Mouse (Mus musculus) heart, postnatal 25 days (tissue): ENCODE data around the gene Rabif. TPM values are rescaled to one million over a fixed set of nuclear protein-coding genes. Genes with fewer than 3 reads are reported as not detected.
"Not testable (repeated sequence)": the region's sequence is repeated elsewhere in the genome, so short reads cannot be mapped to it uniquely, and the experiment has no call there.

Source experiments
- DNase-seq: peaks from one replicate; pipeline ENCODE4 v3.0.0; 2022; ENCODE audit warnings: low spot score
- intact Hi-C: fragments of 180-260 bp; cut with DNase I; formaldehyde crosslinking; loops from one replicate; pipeline ENCODE4 v1.15.1; 2025
- total RNA-seq, 2 experiments: library from RNA; stranded (reverse); gene quantifications; 2 replicates each; pipeline ENCODE4 v1.2.3; 2021

The Rabif gene
- total RNA-seq, result 1 to 10 TPM; 8.4 to 8.9 TPM

GRCm38 (mm10) chr1:134494428-134495215, at the start of gene Rabif:
Gene Rabif, plus strand, starts transcription at chr1:134494648.
- intact Hi-C loops, result loop anchor here (2.0 kb wide), 1 partner anchor 62 kb away; no protein-coding TSS in a partner anchor
- DNase-seq, result peak; percentile 98

- intact Hi-C loops, result no loop called here
These were observed 49.0 kb upstream of the Rabif start for GRCm38 (mm10) chr1:134445418-134445817.

GRCm38 (mm10) chr1:134448537-134448936, 45.9 kb upstream of the Rabif start:
- intact Hi-C loops, DNase-seq: not testable (repeated sequence)

More at GRCm38 (mm10) chr1:134445418-134445817, 49.0 kb upstream of the Rabif start:
- DNase-seq, result no peak

- intact Hi-C loops, result loop anchor here (5.0 kb wide), 1 partner anchor 33 kb away; the partner anchor contains the start of gene Adipor1
- no peak for DNase-seq
These were observed 44.2 kb upstream of the Rabif start for GRCm38 (mm10) chr1:134450201-134450600.

DNA sequence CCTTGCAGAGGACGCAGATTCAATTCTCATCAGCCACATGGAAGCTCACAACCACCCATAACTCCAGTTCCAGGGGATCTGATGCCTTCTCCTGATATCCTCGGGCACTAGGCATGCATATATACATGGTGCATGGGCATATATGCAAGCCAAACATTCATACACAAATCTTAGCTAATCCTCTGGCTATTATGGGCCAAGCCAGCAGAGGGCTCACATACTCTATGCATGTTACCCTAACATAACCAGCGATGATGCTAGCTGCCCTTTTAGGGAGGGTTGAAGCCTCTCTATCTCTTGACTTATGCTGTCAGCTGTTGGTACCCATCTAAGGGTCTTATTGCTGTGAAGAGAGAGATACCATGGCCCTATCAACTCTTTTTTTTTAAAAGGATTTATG, 43.5 kb upstream of the Rabif start:
- no peak for DNase-seq
- intact Hi-C loops, result loop anchor here (5.0 kb wide), 1 partner anchor 34 kb away; the partner anchor contains the start of gene Adipor1

- DNase-seq, result peak; percentile 81
- intact Hi-C loops, result loop anchor here (1.0 to 5.0 kb wide), 2 partner anchors 38 to 87 kb away; partner anchors contain the start of gene Adipor1
These were observed 39.3 kb upstream of the Rabif start, which contains the start of gene Klhl12 for GRCm38 (mm10) chr1:134454904-134455824. Gene Klhl12, plus strand, starts transcription at chr1:134455531.

DNA sequence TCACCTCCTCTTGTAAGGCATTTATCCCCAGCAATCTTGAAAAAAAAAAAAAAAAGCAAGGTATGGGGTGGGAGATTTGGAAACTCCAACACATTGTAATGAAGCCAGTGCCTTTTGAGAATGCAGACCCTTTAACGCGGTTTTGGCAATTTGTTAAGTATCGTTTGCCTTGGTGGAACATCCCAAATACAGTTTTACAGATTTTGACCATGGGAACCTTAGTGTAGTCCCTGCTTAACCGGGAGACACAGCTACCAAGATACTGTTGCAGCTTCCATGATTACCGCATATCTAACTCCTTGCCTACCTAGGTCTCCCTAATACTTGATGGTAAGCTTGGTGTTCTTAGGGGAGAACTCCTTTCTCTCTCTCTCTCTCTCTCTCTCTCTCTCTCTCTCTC, 38.4 kb upstream of the Rabif start:
- DNase-seq, result no peak
- intact Hi-C loops, result no loop called here

GRCm38 (mm10) chr1:134458139-134458727, 36.2 kb upstream of the Rabif start:
- DNase-seq, result no peak
- intact Hi-C loops, result no loop called here

GRCm38 (mm10) chr1:134460294-134461284, 33.9 kb upstream of the Rabif start:
- intact Hi-C loops, result no loop called here
- DNase-seq, result no peak

- no peak for DNase-seq
- intact Hi-C loops, result no loop called here
These were observed 9.8 kb upstream of the Rabif start for GRCm38 (mm10) chr1:134484623-134485022.

DNA sequence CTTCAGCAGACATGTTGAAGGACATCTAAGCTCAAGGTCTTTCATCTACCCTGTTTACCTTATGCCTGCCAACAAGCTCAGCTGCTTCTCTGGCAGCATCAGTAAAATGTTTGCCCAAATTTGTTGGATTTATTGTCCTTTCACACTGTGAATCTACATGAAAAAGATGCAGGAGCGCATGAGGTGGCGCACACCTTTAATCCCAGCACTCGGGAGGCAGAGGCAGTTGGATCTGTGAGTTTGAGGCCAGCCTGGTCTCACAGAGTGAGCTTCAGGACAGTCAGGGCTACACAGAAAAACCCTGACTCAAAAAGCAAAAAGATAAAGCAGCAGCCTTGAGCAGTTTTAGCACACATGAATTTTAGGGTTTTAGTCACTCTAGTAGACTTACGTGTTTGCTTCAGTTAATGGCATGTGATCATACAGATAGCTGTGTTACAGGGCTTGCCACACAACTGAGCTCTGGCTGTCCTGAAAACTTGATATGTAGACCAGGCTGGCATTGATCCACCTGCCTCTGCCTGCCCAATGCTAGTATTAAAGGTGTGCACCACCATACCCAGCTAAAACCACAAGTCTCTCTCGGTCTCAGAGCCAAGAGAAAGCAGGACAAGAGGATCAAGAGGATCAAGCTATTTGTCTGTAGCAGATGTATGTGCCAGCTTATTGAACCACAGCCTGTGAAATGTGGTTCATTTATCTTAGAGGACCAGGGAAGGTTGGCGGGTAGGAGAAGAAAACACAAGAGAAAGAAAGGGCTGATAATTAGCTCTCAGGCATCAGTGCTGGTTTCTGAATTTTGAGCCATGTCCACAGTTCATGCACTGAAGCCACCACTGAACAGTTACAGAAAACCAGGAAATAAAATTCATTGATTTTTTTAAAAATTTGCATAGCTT, 3.3 kb upstream of the Rabif start:
- intact Hi-C loops, result no loop called here
- no peak for DNase-seq

DNA sequence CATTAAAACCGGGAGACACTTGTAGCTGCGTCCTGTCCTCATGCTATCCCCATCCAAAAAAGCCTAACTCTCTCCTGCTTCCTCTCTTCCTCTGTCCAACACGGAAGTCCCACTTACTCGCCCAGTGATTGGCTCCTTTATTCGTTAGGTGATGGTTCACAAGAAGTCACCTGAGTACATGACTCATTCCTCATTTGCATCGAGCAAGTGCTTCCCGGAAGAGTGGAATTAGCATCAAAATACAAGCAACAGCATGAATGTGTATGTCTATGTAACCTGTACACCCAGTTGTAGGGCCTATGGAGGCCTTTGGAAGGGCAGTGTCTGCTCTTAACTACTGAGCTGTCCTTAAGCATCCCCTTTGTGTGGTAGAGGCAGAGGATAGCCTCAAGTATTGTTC, 2.2 kb upstream of the Rabif start:
- intact Hi-C loops, result no loop called here
- DNase-seq, result no peak

- no peak for DNase-seq
- intact Hi-C loops, result no loop called here
These were observed 952 bp upstream of the Rabif start for GRCm38 (mm10) chr1:134493496-134493895.

GRCm38 (mm10) chr1:134493956-134494355, 492 bp upstream of the Rabif start:
- DNase-seq, result no peak
- intact Hi-C loops, result loop anchor here (2.0 kb wide), 1 partner anchor 63 kb away; no protein-coding TSS in a partner anchor

DNA sequence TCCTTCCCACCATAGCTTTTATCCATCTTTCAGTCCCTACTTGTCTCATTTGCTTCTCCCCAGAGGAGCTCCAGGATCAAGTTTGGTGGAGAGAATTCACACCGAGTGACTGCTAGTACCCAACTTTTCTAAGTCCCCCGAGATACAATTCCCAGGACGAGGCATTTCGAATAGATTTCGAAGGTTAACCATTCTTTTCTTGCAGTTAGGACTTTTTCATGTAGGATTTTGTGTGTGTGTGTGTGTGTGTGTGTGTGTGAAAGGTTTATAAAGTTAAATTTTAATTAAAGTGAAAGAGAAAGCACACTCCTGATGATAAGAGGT, 730 bp downstream of the Rabif start:
- intact Hi-C loops, result loop anchor here (2.0 kb wide), 1 partner anchor 62 kb away; no protein-coding TSS in a partner anchor
- DNase-seq, result no peak

- DNase-seq, result no peak
- intact Hi-C loops, result loop anchor here (2.0 kb wide), 1 partner anchor 61 kb away; no protein-coding TSS in a partner anchor
These were observed 1.5 kb downstream of the Rabif start for GRCm38 (mm10) chr1:134495991-134496390.

DNA sequence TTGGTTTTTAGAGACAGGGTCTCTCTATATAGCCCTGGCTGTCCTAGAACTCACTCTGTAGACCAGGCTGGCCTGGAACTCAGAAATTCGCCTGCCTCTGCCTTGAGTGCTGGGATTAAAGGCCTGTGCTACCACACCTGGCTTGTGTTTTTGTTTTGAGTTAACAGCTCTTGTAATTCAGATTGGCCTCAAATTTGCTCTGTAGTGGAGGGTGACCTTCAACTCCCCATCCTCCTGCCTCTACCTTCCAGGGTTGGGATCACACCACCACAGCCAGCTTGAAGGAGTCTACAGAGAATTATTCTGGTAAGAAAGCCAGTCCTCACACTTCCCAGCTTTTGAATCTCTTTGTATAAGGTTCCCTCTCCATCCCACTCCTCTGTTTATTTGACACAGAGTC, 6.5 kb downstream of the Rabif start:
- intact Hi-C loops, result no loop called here
- no peak for DNase-seq

DNA sequence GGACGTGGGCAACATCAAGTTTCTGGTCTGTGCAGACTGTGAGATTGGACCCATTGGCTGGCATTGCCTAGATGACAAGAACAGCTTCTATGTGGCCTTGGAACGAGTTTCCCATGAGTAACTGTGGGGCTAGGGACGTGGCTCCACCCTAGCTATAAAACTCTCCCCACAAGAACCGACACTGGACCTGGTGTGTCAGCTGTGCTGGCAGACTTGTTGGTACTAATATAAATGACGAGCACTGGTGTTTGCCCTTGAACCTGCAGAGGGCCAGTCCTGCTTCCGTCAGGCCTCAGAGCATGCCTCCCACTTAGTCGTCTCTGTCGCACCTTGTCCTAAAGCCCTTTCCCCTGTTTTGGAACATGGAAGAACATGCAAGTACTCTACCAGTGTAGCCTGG, 11.8 kb downstream of the Rabif start:
- intact Hi-C loops, result no loop called here

More for the DNA sequence above, 11.8 kb downstream of the Rabif start:
- no peak for DNase-seq
